19 mouse cellular contexts compared by ENCODE assay signal in genomic region chr7:83145551-83145950, GRCm38 (mm10).
DNase-seq lines count a peak whose midpoint lies in the region; ATAC-seq and TF ChIP-seq lines count a peak whose summit lies in the region.
"Had no signal": no experiment of that assay in that cellular context is flagged by ENCODE, and none has a peak within 500 bp of the region (broad histone marks: within the 10 kb centered on the region; RNA-seq: fewer than 3 reads in every experiment).

No protein-coding gene starts in this region.

- peak overlapping the region; percentile 16; the same call in 1 of the 2 replicates for H3K27ac ChIP-seq in left cerebral cortex, adult 2 months
- no peak overlapping the region for H3K27ac ChIP-seq in neural tube, embryonic 15.5 days (replicated peaks)
- H3K27ac ChIP-seq: embryonic facial prominence, embryonic 10.5 days; forebrain, embryonic 15.5 days; hindbrain, embryonic 10.5 days; intestine, embryonic 15.5 days had no signal

- H3K4me3 ChIP-seq in left cerebral cortex, adult 2 months, result no peak overlapping the region
- no peak overlapping the region for H3K4me3 ChIP-seq in neural tube, embryonic 15.5 days (replicated peaks)
- H3K4me3 ChIP-seq: embryonic facial prominence, embryonic 10.5 days; forebrain, embryonic 15.5 days; heart, embryonic 12.5 days; hindbrain, embryonic 10.5 days; intestine, embryonic 15.5 days had no signal

- no peak overlapping the region for H3K4me2 ChIP-seq in neural tube, embryonic 15.5 days
- H3K4me2 ChIP-seq: forebrain, embryonic 15.5 days; heart, embryonic 12.5 days; intestine, embryonic 15.5 days had no signal

- DNase-seq in frontal cortex, postnatal 25 days (ENCODE audit: low spot score in 2 of 2), result no peak
- no peak for DNase-seq in left cerebral cortex, adult 2 months (ENCODE audit: extremely low spot score in 1 of 2, low spot score in 2 of 2)
- DNase-seq in left cerebral cortex, postnatal 36 days (ENCODE audit: low spot score in 2 of 2), result no peak
- peak; percentile 35 for DNase-seq in brain, adult 2 months (ENCODE audit: low read depth, low spot score)
- DNase-seq in retina, embryonic 14.5 days (ENCODE audit: low spot score), result no peak
- DNase-seq: adrenal gland, postnatal 14 days; cerebellum, adult 2 months; cerebellum, postnatal 10 days; gastrocnemius, postnatal 25 days had no signal

- H3K36me3 ChIP-seq in neural tube, embryonic 15.5 days, result no peaks in the 10 kb centered on the region
- H3K36me3 ChIP-seq: embryonic facial prominence, embryonic 10.5 days; forebrain, embryonic 15.5 days; heart, embryonic 12.5 days; hindbrain, embryonic 10.5 days; intestine, embryonic 15.5 days had no signal

- no peak overlapping the region for H3K9ac ChIP-seq in neural tube, embryonic 15.5 days (replicated peaks)
- H3K9ac ChIP-seq: forebrain, embryonic 15.5 days; heart, embryonic 12.5 days; intestine, embryonic 15.5 days had no signal

- H3K4me1 ChIP-seq in neural tube, embryonic 15.5 days, result no peaks in the 10 kb centered on the region
- H3K4me1 ChIP-seq: forebrain, embryonic 15.5 days; heart, embryonic 12.5 days; hindbrain, embryonic 10.5 days; intestine, embryonic 15.5 days had no signal

- no peaks in the 10 kb centered on the region for H3K27me3 ChIP-seq in neural tube, embryonic 15.5 days (replicated peaks)
- H3K27me3 ChIP-seq: CH12.LX; forebrain, embryonic 15.5 days; heart, embryonic 12.5 days; intestine, embryonic 15.5 days had no signal

- intact Hi-C loops in left cerebral cortex, adult 2 months (cut with DNase I), result loop anchor here (5.0 kb wide), 2 partner anchors 133 to 237 kb away; no protein-coding TSS in a partner anchor
- intact Hi-C loops in left cerebral cortex, postnatal 36 days (cut with DNase I), result no loop called here

- WGBS in neural tube, embryonic 15.5 days, result 76% methylated on average over 5 of the region's 5 CpGs

- TF ChIP-seq CTCF in left cerebral cortex, adult 2 months (IDR thresholded peaks at IDR 0.05), result no peak

- no peaks in the 10 kb centered on the region for H3K9me3 ChIP-seq in neural tube, embryonic 15.5 days (replicated peaks)
- H3K9me3 ChIP-seq: embryonic facial prominence, embryonic 10.5 days; forebrain, embryonic 15.5 days; heart, embryonic 12.5 days; hindbrain, embryonic 10.5 days; intestine, embryonic 15.5 days had no signal

- peak; percentile 47 for ATAC-seq in frontal cortex, adult (ENCODE audit: low TSS enrichment)
- peak; percentile 61; the same call in 1 of the 2 replicates for ATAC-seq in neural tube, embryonic 15.5 days (ENCODE audit: low FRiP score)
- ATAC-seq: activated CD4-positive, CD25-positive, alpha-beta regulatory T cell, adult 4 months; forebrain, embryonic 15.5 days; intestine, embryonic 15.5 days; Patski had no signal
